Comparison of ENCODE assay signal across 8 mouse cellular contexts in the genomic region with DNA sequence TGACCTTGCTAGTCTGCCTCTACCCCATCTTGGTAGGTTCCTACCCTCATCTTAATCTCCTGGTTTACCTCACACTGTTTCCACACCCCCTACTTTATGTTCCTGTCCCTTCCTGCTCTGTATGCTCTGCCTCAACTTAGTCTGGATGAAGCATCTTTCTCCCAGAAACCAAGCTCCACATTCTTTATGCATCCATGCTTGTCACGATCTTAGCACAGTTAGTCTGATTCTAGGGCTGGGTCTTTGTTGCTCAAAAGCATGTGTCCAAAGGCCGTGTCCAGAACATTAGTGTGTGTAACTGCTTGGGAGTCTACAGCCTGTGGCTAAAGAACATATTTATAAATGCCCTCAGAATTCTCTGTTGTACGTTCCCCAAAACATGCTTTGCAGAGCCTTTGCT. TPM values are rescaled to one million over a fixed set of nuclear protein-coding genes. Genes with fewer than 3 reads are reported as not detected.
DNase-seq lines count a peak whose midpoint lies in the region; ATAC-seq lines count a peak whose summit lies in the region.

No protein-coding gene starts in this region.

- no peak for ATAC-seq in kidney, embryonic 15.5 days (replicated peaks; ENCODE audit: low FRiP score)
- no peak for ATAC-seq in hindbrain, embryonic 12.5 days (ENCODE audit: low FRiP score)

- peak overlapping the region; percentile 77; the same call in 1 of the 2 replicates for H3K9ac ChIP-seq in kidney, embryonic 15.5 days
- no peak overlapping the region; the same call in 1 of the 2 replicates for H3K9ac ChIP-seq in hindbrain, embryonic 12.5 days

- H3K27ac ChIP-seq in kidney, embryonic 15.5 days = no peak overlapping the region
- H3K27ac ChIP-seq in embryonic facial prominence, embryonic 10.5 days (replicated peaks) = peak overlapping the region; percentile 99
- no peak overlapping the region for H3K27ac ChIP-seq in hindbrain, embryonic 12.5 days
- H3K27ac ChIP-seq in midbrain, embryonic 10.5 days (replicated peaks) = peak overlapping the region; percentile 98; the same call in 1 of the 2 replicates

- 59% methylated on average over 3 of the region's 3 CpGs for WGBS in kidney, embryonic 15.5 days
- 73% methylated on average over 3 of the region's 3 CpGs for WGBS in embryonic facial prominence, embryonic 10.5 days
- 70% methylated on average over 3 of the region's 3 CpGs for WGBS in hindbrain, embryonic 12.5 days
- 77% methylated on average over 3 of the region's 3 CpGs for WGBS in midbrain, embryonic 10.5 days

- H3K9me3 ChIP-seq in kidney, embryonic 15.5 days (replicated peaks) = no peaks in the 10 kb centered on the region
- no peaks in the 10 kb centered on the region for H3K9me3 ChIP-seq in embryonic facial prominence, embryonic 10.5 days
- no peaks in the 10 kb centered on the region for H3K9me3 ChIP-seq in hindbrain, embryonic 12.5 days (replicated peaks)
- no peaks in the 10 kb centered on the region for H3K9me3 ChIP-seq in midbrain, embryonic 10.5 days (replicated peaks)

- H3K27me3 ChIP-seq in kidney, embryonic 15.5 days = no peaks in the 10 kb centered on the region
- H3K27me3 ChIP-seq in embryonic facial prominence, embryonic 10.5 days (replicated peaks; ENCODE audit: low read depth, poor library complexity, severe bottlenecking) = no peaks in the 10 kb centered on the region
- no peaks in the 10 kb centered on the region for H3K27me3 ChIP-seq in hindbrain, embryonic 12.5 days
- H3K27me3 ChIP-seq in midbrain, embryonic 10.5 days (ENCODE audit: low read depth, poor library complexity, severe bottlenecking) = no peaks in the 10 kb centered on the region

- peaks cover 34% of the 10 kb centered on the region for H3K4me1 ChIP-seq in kidney, embryonic 15.5 days
- H3K4me1 ChIP-seq in embryonic facial prominence, embryonic 10.5 days = peaks cover 56% of the 10 kb centered on the region
- peaks cover 24% of the 10 kb centered on the region for H3K4me1 ChIP-seq in hindbrain, embryonic 12.5 days
- H3K4me1 ChIP-seq in midbrain, embryonic 10.5 days = peaks cover 44% of the 10 kb centered on the region

- no peak for DNase-seq in kidney, adult 9 months
- DNase-seq in embryonic facial prominence, embryonic 10.5 days (ENCODE audit: low spot score) = no peak
- no peak for DNase-seq in midbrain, embryonic 10.5 days (ENCODE audit: low spot score)
- DNase-seq in spleen, postnatal 36 days (ENCODE audit: low spot score in 2 of 2) = no peak
- no peak for DNase-seq in frontal cortex, postnatal 10 days (ENCODE audit: low spot score in 2 of 2)
- DNase-seq in layer of hippocampus, adult 18-20 months (ENCODE audit: low spot score in 2 of 2) = no peak

- H3K36me3 ChIP-seq in kidney, embryonic 15.5 days = no peaks in the 10 kb centered on the region
- peaks cover 28% of the 10 kb centered on the region for H3K36me3 ChIP-seq in embryonic facial prominence, embryonic 10.5 days (replicated peaks)
- H3K36me3 ChIP-seq in hindbrain, embryonic 12.5 days = 0 out of 2 replicates have a peak, but pooled peaks cover 2% of the 10 kb centered on the region
- H3K36me3 ChIP-seq in midbrain, embryonic 10.5 days = peaks cover 28% of the 10 kb centered on the region

- H3K4me2 ChIP-seq in kidney, embryonic 15.5 days = peak overlapping the region; percentile 85
- peak overlapping the region; percentile 78 for H3K4me2 ChIP-seq in hindbrain, embryonic 12.5 days (replicated peaks)

- peak overlapping the region; percentile 77 for H3K4me3 ChIP-seq in kidney, embryonic 15.5 days (replicated peaks)
- peak overlapping the region; percentile 98 for H3K4me3 ChIP-seq in embryonic facial prominence, embryonic 10.5 days
- H3K4me3 ChIP-seq in hindbrain, embryonic 12.5 days = peak overlapping the region; percentile 83; the same call in 1 of the 2 replicates
- H3K4me3 ChIP-seq in midbrain, embryonic 10.5 days = peak overlapping the region; percentile 96

RNA-seq across cellular contexts. Expression of gene Lpcat1, which starts 1.8 kb away (rescaled TPM):
- 36.1 and 36.4 TPM in 2 replicates for polyA plus RNA-seq in kidney, embryonic 15.5 days (2015; fragmentation: Nextera tagmentation; extraction: Ambion mirVana)
- 59.4 and 60.5 TPM in 2 replicates for polyA plus RNA-seq in embryonic facial prominence, embryonic 10.5 days (2016; fragmentation: Nextera tagmentation; extraction: Ambion mirVana)
- polyA plus RNA-seq in hindbrain, embryonic 12.5 days (2016; fragmentation: Nextera tagmentation; extraction: Ambion mirVana) = 67.0 and 68.4 TPM in 2 replicates
- polyA plus RNA-seq in midbrain, embryonic 10.5 days (2016; fragmentation: Nextera tagmentation; extraction: Ambion mirVana) = 65.3 and 66.6 TPM in 2 replicates
- total RNA-seq in layer of hippocampus, adult 18-20 months (2021) = 10 to 100 TPM; 35.0 to 37.7 TPM

Comparison
In these comparisons a context has a peak if more than half of its experiments do, and no peak if none do; other contexts are left out.
1. H3K27ac ChIP-seq: peak in embryonic facial prominence, embryonic 10.5 days (single experiment) and midbrain, embryonic 10.5 days (single experiment); none in kidney, embryonic 15.5 days (single experiment) and hindbrain, embryonic 12.5 days (single experiment).
2. Peak in every context shown above with its lines, with median percentiles within 50 percentile points of each other: H3K4me3 ChIP-seq.